Comparison of ENCODE assay signal across 20 mouse cellular contexts in the genomic region with DNA sequence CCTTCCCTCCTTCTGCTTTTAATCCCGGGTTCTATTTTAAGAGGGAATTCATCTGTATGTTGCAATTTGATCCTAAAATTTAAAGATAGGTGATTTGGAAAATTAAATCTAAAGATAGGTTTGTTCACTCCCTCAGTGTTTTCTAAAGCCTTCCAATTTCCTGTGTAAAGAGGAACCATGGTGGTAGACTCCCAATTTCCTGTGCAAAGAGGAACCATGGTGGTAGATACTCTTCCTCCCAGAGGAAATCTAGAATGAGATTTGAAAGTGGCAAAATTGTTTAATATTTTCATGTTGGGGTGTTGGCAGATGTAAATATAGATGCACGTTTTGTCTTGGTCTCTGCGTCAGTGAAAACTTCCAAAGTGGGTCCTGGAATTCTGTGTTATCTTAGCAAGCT.
DNase-seq lines count a peak whose midpoint lies in the region; ATAC-seq and TF ChIP-seq lines count a peak whose summit lies in the region.
"Had no signal": no experiment of that assay in that cellular context is flagged by ENCODE, and none has a peak within 500 bp of the region (broad histone marks: within the 10 kb centered on the region; RNA-seq: fewer than 3 reads in every experiment).

No protein-coding gene starts in this region.

- no peaks in the 10 kb centered on the region for H3K9me3 ChIP-seq in liver, postnatal 0 days (ENCODE audit: low read length)
- H3K9me3 ChIP-seq in liver, embryonic 12.5 days (replicated peaks), result no peaks in the 10 kb centered on the region
- H3K9me3 ChIP-seq: embryonic facial prominence, embryonic 10.5 days; embryonic facial prominence, embryonic 12.5 days; forebrain, embryonic 13.5 days; forebrain, embryonic 15.5 days had no signal

- intact Hi-C loops in left cerebral cortex, postnatal 36 days (cut with DNase I), result no loop called here

- H3K79me2 ChIP-seq in macrophage (ENCODE audit: inconsistent target), result no peaks in the 10 kb centered on the region

- ATAC-seq in liver, postnatal 0 days, result no peak
- ATAC-seq in liver, embryonic 12.5 days, result no peak
- ATAC-seq in common myeloid progenitor, adult 5-6 weeks (replicated peaks; ENCODE audit: low read depth, poor library complexity, severe bottlenecking), result peak; percentile 58
- peak; percentile 62 for ATAC-seq in megakaryocyte progenitor cell, adult 5-6 weeks (replicated peaks; ENCODE audit: poor library complexity)

- H3K27me3 ChIP-seq in liver, postnatal 0 days (ENCODE audit: insufficient read depth, low read length), result no peaks in the 10 kb centered on the region
- no peaks in the 10 kb centered on the region for H3K27me3 ChIP-seq in liver, embryonic 12.5 days (replicated peaks)
- H3K27me3 ChIP-seq: embryonic facial prominence, embryonic 12.5 days; forebrain, embryonic 13.5 days; forebrain, embryonic 15.5 days had no signal

- H3K27ac ChIP-seq in liver, postnatal 0 days (ENCODE audit: low read depth), result no peak overlapping the region
- H3K27ac ChIP-seq in liver, embryonic 12.5 days, result no peak overlapping the region
- peak overlapping the region; percentile 33 for H3K27ac ChIP-seq in macrophage
- H3K27ac ChIP-seq: embryonic facial prominence, embryonic 10.5 days; embryonic facial prominence, embryonic 12.5 days; forebrain, embryonic 13.5 days; forebrain, embryonic 15.5 days had no signal

- WGBS in liver, postnatal 0 days (ENCODE audit: insufficient replicate concordance), result 54% methylated on average over 3 of the region's 3 CpGs
- 62% methylated on average over 3 of the region's 3 CpGs for WGBS in liver, embryonic 12.5 days (ENCODE audit: insufficient replicate concordance)
- WGBS in macrophage (ENCODE audit: missing documents), result 16% methylated on average over 3 of the region's 3 CpGs

- no peaks in the 10 kb centered on the region for H3K4me1 ChIP-seq in liver, postnatal 0 days (ENCODE audit: insufficient read depth)
- no peaks in the 10 kb centered on the region for H3K4me1 ChIP-seq in liver, embryonic 12.5 days
- H3K4me1 ChIP-seq: embryonic facial prominence, embryonic 10.5 days; forebrain, embryonic 13.5 days; forebrain, embryonic 15.5 days had no signal

- no peak for DNase-seq in liver, postnatal 0 days
- DNase-seq in left cerebral cortex, postnatal 36 days (ENCODE audit: low spot score in 2 of 2), result no peak
- DNase-seq in right cerebral cortex, postnatal 36 days (ENCODE audit: low spot score in 2 of 2), result no peak
- no peak for DNase-seq in natural killer cell, adult 2 months (ENCODE audit: low spot score in 2 of 2)
- DNase-seq: adrenal gland, postnatal 10 days; adrenal gland, postnatal 25 days; cerebellum, adult 11-12 months; cerebellum, adult 8-10 months; cerebellum, adult 9-11 months; cerebellum, postnatal 14 days; cerebellum, postnatal 36 days; forebrain, postnatal 0 days had no signal

- TF ChIP-seq CTCF in liver, postnatal 0 days (IDR thresholded peaks at IDR 0.05; ENCODE audit: low read depth), result no peak

- 0 out of 2 replicates have a peak overlapping the region, but pooled peaks have one; percentile 18 for H3K4me2 ChIP-seq in liver, postnatal 0 days (ENCODE audit: low read depth, low read length)
- no peak overlapping the region for H3K4me2 ChIP-seq in liver, embryonic 12.5 days
- H3K4me2 ChIP-seq: embryonic facial prominence, embryonic 12.5 days; forebrain, embryonic 13.5 days; forebrain, embryonic 15.5 days had no signal

- TF ChIP-seq EP300 in liver, postnatal 0 days (IDR thresholded peaks at IDR 0.05; ENCODE audit: low read depth), result no peak

- H3K36me3 ChIP-seq in liver, postnatal 0 days (replicated peaks; ENCODE audit: insufficient read depth, low read length), result no peaks in the 10 kb centered on the region
- no peaks in the 10 kb centered on the region for H3K36me3 ChIP-seq in liver, embryonic 12.5 days
- no peaks in the 10 kb centered on the region for H3K36me3 ChIP-seq in macrophage (ENCODE audit: inconsistent target)
- H3K36me3 ChIP-seq: embryonic facial prominence, embryonic 10.5 days; embryonic facial prominence, embryonic 12.5 days; forebrain, embryonic 15.5 days had no signal

- no peak overlapping the region for H3K4me3 ChIP-seq in liver, postnatal 0 days (ENCODE audit: low read depth, low read length)
- no peak overlapping the region for H3K4me3 ChIP-seq in liver, embryonic 12.5 days
- no peak overlapping the region for H3K4me3 ChIP-seq in macrophage (ENCODE audit: inconsistent target)
- H3K4me3 ChIP-seq: embryonic facial prominence, embryonic 10.5 days; embryonic facial prominence, embryonic 12.5 days; forebrain, embryonic 13.5 days; forebrain, embryonic 15.5 days had no signal

- no peak overlapping the region for H3K9ac ChIP-seq in liver, postnatal 0 days (replicated peaks)
- no peak overlapping the region for H3K9ac ChIP-seq in liver, embryonic 12.5 days
- H3K9ac ChIP-seq: embryonic facial prominence, embryonic 12.5 days; forebrain, embryonic 13.5 days; forebrain, embryonic 15.5 days; forebrain, postnatal 0 days had no signal

Comparison
In these comparisons a context has a peak if more than half of its experiments do, and no peak if none do; other contexts are left out.
1. ATAC-seq: peak in common myeloid progenitor, adult 5-6 weeks (single experiment) and megakaryocyte progenitor cell, adult 5-6 weeks (single experiment); none in liver, postnatal 0 days (single experiment) and liver, embryonic 12.5 days (single experiment).